Mouse (Mus musculus): ENCODE data around the gene Frmd8. TPM values are rescaled to one million over a fixed set of nuclear protein-coding genes. Genes with fewer than 3 reads are reported as not detected.

The Frmd8 gene
- polyA plus RNA-seq, 1 experiment from 2014 or later: 13.8 TPM

- Histone ChIP-seq H3K4me1 (replicated peaks; ENCODE audit: control insufficient read depth, insufficient read depth) (no peaks in the 10 kb centered on the region; the same call in 1 of the 2 replicates), H3K36me3 (ENCODE audit: control insufficient read depth, insufficient read depth, low read length) (no peaks in the 10 kb centered on the region), H3K27me3 (ENCODE audit: control insufficient read depth, insufficient read depth, low read length) (no peaks in the 10 kb centered on the region), H3K9ac (ENCODE audit: low read length) (peak overlapping the region; percentile 39; the same call in 1 of the 2 replicates), H3K4me2 (replicated peaks; ENCODE audit: low read depth) (0 out of 2 replicates have a peak overlapping the region, but pooled peaks have one; percentile 5), H3K9me3 (ENCODE audit: control insufficient read depth, low read length) (no peaks in the 10 kb centered on the region), H3K4me3 (ENCODE audit: low read depth, low read length) (no peak overlapping the region), H3K27ac (replicated peaks) (peak overlapping the region; percentile 100; the same call in 1 of the 2 replicates)
- ATAC-seq (ENCODE audit: low FRiP score, low TSS enrichment) (peak; percentile 16), DNase-seq (ENCODE audit: low spot score) (peak; percentile 66)
- WGBS: 47% methylated on average over 18 of the region's 18 CpGs
- TF ChIP-seq CTCF (IDR thresholded peaks at IDR 0.05; ENCODE audit: low read depth) (no peak), EP300 (optimal IDR thresholded peaks at IDR 0.05) (peak; percentile 41)
Observed at GRCm38 (mm10) chr19:5840086-5840889, 34.8 kb downstream of the Frmd8 start.

DNA sequence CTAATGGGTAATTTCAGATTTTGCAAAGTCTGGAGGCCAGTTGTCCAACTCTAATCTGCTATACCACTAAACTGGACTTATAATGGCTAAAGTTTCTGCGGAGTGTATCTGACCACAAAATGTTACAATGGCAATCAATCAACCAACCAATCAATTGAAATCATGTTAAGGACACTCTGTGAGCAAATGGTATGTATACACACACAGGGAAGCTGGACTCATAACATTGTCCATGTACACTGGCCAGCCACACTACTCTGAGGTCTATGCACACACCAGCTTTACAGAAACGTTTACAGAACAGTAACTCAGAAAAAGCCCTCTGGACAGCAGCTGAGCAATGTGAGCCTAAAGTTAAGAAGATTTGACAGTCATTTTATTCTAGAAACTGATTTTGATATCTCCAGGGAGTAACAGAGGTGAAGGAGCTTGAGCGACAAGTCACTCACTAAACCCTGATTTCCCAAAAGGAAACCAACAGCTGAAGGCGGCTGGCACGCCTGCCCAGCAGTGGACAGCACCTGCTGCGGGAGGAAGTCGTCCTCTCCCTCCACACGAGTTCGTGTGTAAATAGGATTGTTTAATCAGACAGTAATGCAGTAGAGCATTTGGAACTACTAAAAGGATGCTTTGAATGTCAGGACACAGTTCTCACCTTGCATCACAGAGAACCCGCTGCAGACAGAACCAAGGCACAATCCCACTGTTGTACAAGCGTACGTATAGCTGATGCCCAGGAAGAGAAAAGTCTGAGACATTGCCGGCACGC lies 35.6 kb downstream of the Frmd8 start:
- no peak for TF ChIP-seq CTCF (IDR thresholded peaks at IDR 0.05; ENCODE audit: low read depth)
- no peak for TF ChIP-seq EP300 (optimal IDR thresholded peaks at IDR 0.05)
- H3K4me3 ChIP-seq (ENCODE audit: low read depth, low read length): no peak overlapping the region
- H3K4me1 ChIP-seq (replicated peaks; ENCODE audit: control insufficient read depth, insufficient read depth): no peaks in the 10 kb centered on the region; the same call in 1 of the 2 replicates
- H3K27ac ChIP-seq (replicated peaks): peak overlapping the region; percentile 63; the same call in 1 of the 2 replicates
- no peaks in the 10 kb centered on the region for H3K27me3 ChIP-seq (ENCODE audit: control insufficient read depth, insufficient read depth, low read length)
- WGBS: 56% methylated on average over 14 of the region's 14 CpGs
- no peaks in the 10 kb centered on the region for H3K9me3 ChIP-seq (ENCODE audit: control insufficient read depth, low read length)
- peak; percentile 16 for ATAC-seq (ENCODE audit: low FRiP score, low TSS enrichment)
- H3K4me2 ChIP-seq (replicated peaks; ENCODE audit: low read depth): no peak overlapping the region
- peak; percentile 67 for DNase-seq (ENCODE audit: low spot score)
- H3K9ac ChIP-seq (ENCODE audit: low read length): no peak overlapping the region
- no peaks in the 10 kb centered on the region for H3K36me3 ChIP-seq (ENCODE audit: control insufficient read depth, insufficient read depth, low read length)

DNA sequence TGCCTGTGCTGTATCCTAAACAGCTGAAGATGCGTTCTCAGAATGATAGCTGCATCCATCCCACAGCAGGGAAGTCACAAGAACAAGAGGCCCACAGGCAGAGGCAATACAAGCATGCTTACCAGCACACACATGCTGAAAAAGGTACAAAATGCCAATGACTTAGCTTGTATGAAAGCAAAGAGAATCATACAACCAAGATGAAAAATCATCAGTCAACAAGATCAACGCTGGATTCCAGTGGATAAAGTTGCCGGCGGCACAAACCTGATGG lies 36.2 kb downstream of the Frmd8 start:
- Histone ChIP-seq H3K27ac (replicated peaks) (0 out of 2 replicates have a peak overlapping the region, but pooled peaks have one; percentile 14), H3K4me1 (replicated peaks; ENCODE audit: control insufficient read depth, insufficient read depth) (no peaks in the 10 kb centered on the region), H3K9ac (ENCODE audit: low read length) (peak overlapping the region; percentile 19; the same call in 1 of the 2 replicates), H3K4me2 (replicated peaks; ENCODE audit: low read depth) (no peak overlapping the region), H3K4me3 (ENCODE audit: low read depth, low read length) (no peak overlapping the region), H3K27me3 (ENCODE audit: control insufficient read depth, insufficient read depth, low read length) (no peaks in the 10 kb centered on the region), H3K36me3 (ENCODE audit: control insufficient read depth, insufficient read depth, low read length) (no peaks in the 10 kb centered on the region), H3K9me3 (ENCODE audit: control insufficient read depth, low read length) (no peaks in the 10 kb centered on the region)
- peak; percentile 44 for DNase-seq (ENCODE audit: low spot score)
- ATAC-seq (ENCODE audit: low FRiP score, low TSS enrichment): no peak
- WGBS: 81% methylated on average over 4 of the region's 4 CpGs
- TF ChIP-seq CTCF (IDR thresholded peaks at IDR 0.05; ENCODE audit: low read depth): no peak
- TF ChIP-seq EP300 (optimal IDR thresholded peaks at IDR 0.05): no peak

GRCm38 (mm10) chr19:5838136-5838891 lies 36.8 kb downstream of the Frmd8 start:
- H3K36me3 ChIP-seq (ENCODE audit: control insufficient read depth, insufficient read depth, low read length): no peaks in the 10 kb centered on the region
- peak overlapping the region; percentile 19; the same call in 1 of the 2 replicates for H3K9ac ChIP-seq (ENCODE audit: low read length)
- no peak overlapping the region for H3K4me3 ChIP-seq (ENCODE audit: low read depth, low read length)
- no peaks in the 10 kb centered on the region for H3K4me1 ChIP-seq (replicated peaks; ENCODE audit: control insufficient read depth, insufficient read depth)
- TF ChIP-seq EP300 (optimal IDR thresholded peaks at IDR 0.05) (no peak), CTCF (IDR thresholded peaks at IDR 0.05; ENCODE audit: low read depth) (no peak)
- no peak overlapping the region for H3K4me2 ChIP-seq (replicated peaks; ENCODE audit: low read depth)
- WGBS: 69% methylated on average over 12 of the region's 12 CpGs
- DNase-seq (ENCODE audit: low spot score): peak; percentile 36
- no peak for ATAC-seq (ENCODE audit: low FRiP score, low TSS enrichment)
- no peaks in the 10 kb centered on the region for H3K9me3 ChIP-seq (ENCODE audit: control insufficient read depth, low read length)
- H3K27me3 ChIP-seq (ENCODE audit: control insufficient read depth, insufficient read depth, low read length): no peaks in the 10 kb centered on the region
- 0 out of 2 replicates have a peak overlapping the region, but pooled peaks have one; percentile 14 for H3K27ac ChIP-seq (replicated peaks)

GRCm38 (mm10) chr19:5837606-5838005 lies 37.5 kb downstream of the Frmd8 start:
- peak; percentile 37 for DNase-seq (ENCODE audit: low spot score)
- no peak for TF ChIP-seq CTCF (IDR thresholded peaks at IDR 0.05; ENCODE audit: low read depth)
- Histone ChIP-seq H3K27me3 (ENCODE audit: control insufficient read depth, insufficient read depth, low read length) (no peaks in the 10 kb centered on the region), H3K9ac (ENCODE audit: low read length) (no peak overlapping the region), H3K9me3 (ENCODE audit: control insufficient read depth, low read length) (no peaks in the 10 kb centered on the region), H3K4me1 (replicated peaks; ENCODE audit: control insufficient read depth, insufficient read depth) (no peaks in the 10 kb centered on the region), H3K4me3 (ENCODE audit: low read depth, low read length) (no peak overlapping the region), H3K4me2 (replicated peaks; ENCODE audit: low read depth) (no peak overlapping the region), H3K27ac (replicated peaks) (no peak overlapping the region; the same call in 1 of the 2 replicates), H3K36me3 (ENCODE audit: control insufficient read depth, insufficient read depth, low read length) (no peaks in the 10 kb centered on the region)
- 54% methylated on average over 8 of the region's 8 CpGs for WGBS
- ATAC-seq (ENCODE audit: low FRiP score, low TSS enrichment): no peak
